Mouse (Mus musculus): Measurements from ENCODE around the gene Tlcd1. TPM values are rescaled to one million over a fixed set of nuclear protein-coding genes. Genes with fewer than 3 reads are reported as not detected.

The Tlcd1 gene
- polyA plus RNA-seq, 1 experiment from 2014 or later = 14.7 TPM

DNA sequence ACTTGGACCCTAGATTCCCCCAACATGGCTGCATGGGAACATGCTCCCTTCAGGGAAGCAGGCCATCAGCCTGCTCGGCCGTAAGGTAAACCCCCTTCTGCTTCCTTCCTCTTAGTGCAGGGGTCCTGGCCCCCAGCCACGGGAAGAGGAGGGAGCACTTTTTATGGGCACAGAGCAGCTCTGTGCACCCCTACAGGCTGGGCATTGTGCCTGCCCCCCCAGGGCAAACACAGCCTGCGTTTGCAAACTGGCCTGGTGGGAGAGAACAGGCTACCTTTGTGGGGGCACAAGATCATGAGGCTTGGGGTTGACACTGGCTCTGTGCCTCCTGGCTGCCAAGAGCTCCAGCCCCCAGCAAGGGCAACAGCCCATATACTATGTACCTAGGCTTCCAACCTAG, 14.5 kb upstream of the Tlcd1 start:
- 62% methylated on average over 4 of the region's 4 CpGs for WGBS
- H3K9ac ChIP-seq (ENCODE audit: low read length) = peak overlapping the region; percentile 97; the same call in 1 of the 2 replicates
- no peak overlapping the region for H3K27ac ChIP-seq (replicated peaks in 1 of 2; ENCODE audit: control insufficient read depth in 1 of 2, insufficient read depth in 1 of 2, low read depth in 2 of 2, low read length in 2 of 2)
- H3K27me3 ChIP-seq (ENCODE audit: control insufficient read depth, insufficient read depth, low read length) = no peaks in the 10 kb centered on the region
- peaks cover 56% of the 10 kb centered on the region for H3K36me3 ChIP-seq (ENCODE audit: control insufficient read depth, insufficient read depth, low read length)
- no peak for ATAC-seq (ENCODE audit: insufficient number of reproducible peaks, insufficient read depth, low FRiP score, low read depth)
- peak overlapping the region; percentile 93; the same call in 1 of the 2 replicates for H3K4me2 ChIP-seq (ENCODE audit: low read length)
- H3K4me1 ChIP-seq (ENCODE audit: control insufficient read depth in 2 of 2, insufficient read depth in 2 of 2, low read length in 2 of 2) = peaks cover 13 to 30% of the 10 kb centered on the region in 2 experiments; a peak in 3 of 4 replicates
- H3K9me3 ChIP-seq (ENCODE audit: control insufficient read depth, low read length) = no peaks in the 10 kb centered on the region
- no peak overlapping the region for H3K4me3 ChIP-seq (ENCODE audit: control insufficient read depth in 1 of 2, insufficient read depth in 1 of 2, low read depth in 1 of 2, low read length in 2 of 2)

DNA sequence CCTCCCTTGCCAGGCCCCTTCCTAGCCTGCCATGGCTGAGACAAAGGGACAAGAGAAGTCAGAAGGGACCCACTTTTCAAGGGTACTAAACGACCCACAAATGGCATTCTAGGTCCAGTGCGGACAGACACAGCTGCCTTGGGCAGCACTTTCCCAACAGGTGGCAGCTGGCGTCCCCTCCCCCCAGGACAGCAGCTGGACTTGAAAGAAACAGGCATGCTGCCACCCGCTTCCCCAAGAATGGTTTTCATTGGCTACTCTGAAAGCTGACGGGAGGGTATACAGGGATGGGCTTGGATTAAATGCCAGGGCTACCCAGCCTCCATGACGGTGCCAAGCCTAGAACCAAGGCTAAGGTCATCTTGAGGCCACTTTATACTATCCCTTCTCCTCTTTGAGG, 14.0 kb upstream of the Tlcd1 start:
- Histone ChIP-seq H3K9ac (ENCODE audit: low read length) (peak overlapping the region; percentile 97; the same call in 1 of the 2 replicates), H3K36me3 (ENCODE audit: control insufficient read depth, insufficient read depth, low read length) (peaks cover 50% of the 10 kb centered on the region), H3K27me3 (ENCODE audit: control insufficient read depth, insufficient read depth, low read length) (no peaks in the 10 kb centered on the region), H3K4me3 (ENCODE audit: control insufficient read depth in 1 of 2, insufficient read depth in 1 of 2, low read depth in 1 of 2, low read length in 2 of 2) (no peak overlapping the region), H3K4me1 (ENCODE audit: control insufficient read depth in 2 of 2, insufficient read depth in 2 of 2, low read length in 2 of 2) (peaks cover 13 to 30% of the 10 kb centered on the region in 2 experiments; a peak in 3 of 4 replicates), H3K9me3 (ENCODE audit: control insufficient read depth, low read length) (no peaks in the 10 kb centered on the region), H3K4me2 (ENCODE audit: low read length) (peak overlapping the region; percentile 93), H3K27ac (replicated peaks in 1 of 2; ENCODE audit: control insufficient read depth in 1 of 2, insufficient read depth in 1 of 2, low read depth in 2 of 2, low read length in 2 of 2) (no peak overlapping the region; a peak in 1 of 4 replicates)
- WGBS = 75% methylated on average over 6 of the region's 6 CpGs
- no peak for ATAC-seq (ENCODE audit: insufficient number of reproducible peaks, insufficient read depth, low FRiP score, low read depth)

DNA sequence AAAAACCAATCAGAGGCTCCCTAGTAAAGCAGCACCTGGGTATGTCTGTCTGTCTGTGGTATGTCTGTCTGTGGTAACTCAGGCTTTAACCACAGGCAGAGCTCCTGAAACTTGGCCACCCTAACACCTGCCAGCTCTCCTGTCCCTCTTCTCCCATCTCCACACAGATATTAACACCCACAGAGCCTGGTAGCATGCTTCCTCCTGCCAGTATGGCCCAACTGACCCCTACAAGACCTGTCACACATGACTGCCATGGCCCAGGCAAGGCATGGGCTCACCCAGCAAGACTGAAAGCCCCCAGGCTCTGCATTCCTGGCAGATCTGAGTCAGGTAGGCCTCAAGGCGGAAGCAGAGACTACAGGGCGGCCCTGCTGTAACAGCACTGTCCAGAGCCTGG, 13.5 kb upstream of the Tlcd1 start:
- no peak for ATAC-seq (ENCODE audit: insufficient number of reproducible peaks, insufficient read depth, low FRiP score, low read depth)
- Histone ChIP-seq H3K9ac (ENCODE audit: low read length) (peak overlapping the region; percentile 97), H3K4me1 (ENCODE audit: control insufficient read depth in 2 of 2, insufficient read depth in 2 of 2, low read length in 2 of 2) (peaks cover 13 to 30% of the 10 kb centered on the region in 2 experiments; a peak in 3 of 4 replicates), H3K9me3 (ENCODE audit: control insufficient read depth, low read length) (no peaks in the 10 kb centered on the region), H3K27me3 (ENCODE audit: control insufficient read depth, insufficient read depth, low read length) (no peaks in the 10 kb centered on the region), H3K27ac (replicated peaks in 1 of 2; ENCODE audit: control insufficient read depth in 1 of 2, insufficient read depth in 1 of 2, low read depth in 2 of 2, low read length in 2 of 2) (peak overlapping the region; percentile 94 to 96; a peak in 3 of 4 replicates), H3K4me3 (ENCODE audit: control insufficient read depth in 1 of 2, insufficient read depth in 1 of 2, low read depth in 1 of 2, low read length in 2 of 2) (peak overlapping the region; percentile 83 to 96), H3K4me2 (ENCODE audit: low read length) (peak overlapping the region; percentile 93), H3K36me3 (ENCODE audit: control insufficient read depth, insufficient read depth, low read length) (peaks cover 45% of the 10 kb centered on the region)
- 67% methylated on average over 2 of the region's 2 CpGs for WGBS

DNA sequence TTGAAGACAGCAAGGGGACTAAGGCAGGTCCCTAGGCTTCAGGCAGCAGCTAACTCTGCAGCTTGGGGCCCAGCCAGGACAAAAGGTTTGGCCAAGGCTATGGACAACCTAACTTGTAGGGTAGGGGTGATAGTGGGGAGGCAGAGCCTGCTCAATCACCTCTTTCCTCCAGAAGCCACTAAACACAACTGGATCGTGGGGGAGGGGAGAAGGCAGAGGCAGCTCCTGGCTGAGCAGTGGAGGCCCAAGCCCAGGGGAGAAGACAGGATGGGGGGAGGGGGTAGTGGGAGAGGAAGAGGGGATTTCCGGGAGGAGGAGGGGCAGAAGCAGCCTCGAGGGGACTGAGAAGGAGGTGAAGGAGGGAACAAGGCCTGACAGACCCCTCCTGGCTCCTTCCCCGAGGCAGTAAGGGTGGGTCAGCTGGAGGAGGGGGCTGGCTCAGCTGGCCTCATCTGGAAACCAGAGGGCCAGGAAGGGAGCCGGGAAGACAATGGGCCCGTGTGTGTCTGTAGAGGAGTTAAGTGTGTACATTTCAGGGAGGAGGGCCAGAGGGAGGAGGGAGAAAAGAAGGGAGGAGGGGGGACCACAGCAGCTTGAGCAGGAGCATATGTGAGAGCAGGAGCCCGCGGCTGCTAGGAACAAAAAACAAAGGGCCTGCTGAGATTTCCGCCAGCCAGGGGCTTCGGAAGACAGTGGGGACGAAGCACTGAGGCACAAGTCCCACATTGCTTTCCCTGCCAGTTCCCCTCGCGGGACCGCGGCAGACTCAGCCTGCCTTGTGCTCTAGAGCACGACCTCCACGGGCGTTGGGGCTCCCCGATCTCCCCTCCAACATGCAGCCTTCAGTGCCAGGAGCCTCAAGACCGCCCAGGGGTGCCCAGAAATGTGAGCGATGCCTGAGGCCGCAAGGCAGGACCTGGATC, 12.6 kb upstream of the Tlcd1 start:
- peak; percentile 64 for ATAC-seq (ENCODE audit: insufficient number of reproducible peaks, insufficient read depth, low FRiP score, low read depth)
- WGBS = under 1% methylated on average over 22 of the region's 22 CpGs

DNA sequence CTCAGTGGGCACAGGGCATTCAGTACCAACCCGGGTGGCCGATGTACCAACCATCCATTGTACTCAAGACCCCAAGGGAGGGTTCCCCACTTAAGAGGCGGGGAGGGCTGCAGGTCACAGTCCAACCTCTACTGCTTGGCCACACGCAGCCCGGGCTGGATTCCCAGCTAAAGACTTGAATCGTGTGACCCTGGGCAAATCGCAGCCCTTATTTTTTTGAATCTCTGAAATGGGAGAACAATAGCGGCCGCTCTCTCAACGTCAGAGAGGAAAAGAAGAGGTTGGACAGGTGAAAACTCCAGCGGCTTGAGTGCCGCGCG, 11.9 kb upstream of the Tlcd1 start:
- WGBS = under 1% methylated on average over 14 of the region's 14 CpGs
- H3K4me2 ChIP-seq (ENCODE audit: low read length) = peak overlapping the region; percentile 93
- no peaks in the 10 kb centered on the region for H3K27me3 ChIP-seq (ENCODE audit: control insufficient read depth, insufficient read depth, low read length)
- H3K9ac ChIP-seq (ENCODE audit: low read length) = peak overlapping the region; percentile 97
- peak overlapping the region; percentile 94 to 96 for H3K27ac ChIP-seq (replicated peaks in 1 of 2; ENCODE audit: control insufficient read depth in 1 of 2, insufficient read depth in 1 of 2, low read depth in 2 of 2, low read length in 2 of 2)
- no peak for ATAC-seq (ENCODE audit: insufficient number of reproducible peaks, insufficient read depth, low FRiP score, low read depth)
- H3K4me1 ChIP-seq (ENCODE audit: control insufficient read depth in 2 of 2, insufficient read depth in 2 of 2, low read length in 2 of 2) = peaks cover 16 to 30% of the 10 kb centered on the region in 2 experiments; a peak in 3 of 4 replicates
- H3K4me3 ChIP-seq (ENCODE audit: control insufficient read depth in 1 of 2, insufficient read depth in 1 of 2, low read depth in 1 of 2, low read length in 2 of 2) = peak overlapping the region; percentile 83 to 96
- no peaks in the 10 kb centered on the region for H3K9me3 ChIP-seq (ENCODE audit: control insufficient read depth, low read length)
- peaks cover 30% of the 10 kb centered on the region for H3K36me3 ChIP-seq (ENCODE audit: control insufficient read depth, insufficient read depth, low read length)

More for the DNA sequence above, 12.6 kb upstream of the Tlcd1 start:
- Histone ChIP-seq H3K9me3 (ENCODE audit: control insufficient read depth, low read length) (no peaks in the 10 kb centered on the region), H3K9ac (ENCODE audit: low read length) (peak overlapping the region; percentile 97), H3K4me1 (ENCODE audit: control insufficient read depth in 2 of 2, insufficient read depth in 2 of 2, low read length in 2 of 2) (peaks cover 13 to 30% of the 10 kb centered on the region in 2 experiments; a peak in 3 of 4 replicates), H3K27ac (replicated peaks in 1 of 2; ENCODE audit: control insufficient read depth in 1 of 2, insufficient read depth in 1 of 2, low read depth in 2 of 2, low read length in 2 of 2) (peak overlapping the region; percentile 94 to 96), H3K27me3 (ENCODE audit: control insufficient read depth, insufficient read depth, low read length) (no peaks in the 10 kb centered on the region), H3K4me3 (ENCODE audit: control insufficient read depth in 1 of 2, insufficient read depth in 1 of 2, low read depth in 1 of 2, low read length in 2 of 2) (peak overlapping the region; percentile 83 to 96), H3K4me2 (ENCODE audit: low read length) (peak overlapping the region; percentile 93), H3K36me3 (ENCODE audit: control insufficient read depth, insufficient read depth, low read length) (peaks cover 36% of the 10 kb centered on the region)

DNA sequence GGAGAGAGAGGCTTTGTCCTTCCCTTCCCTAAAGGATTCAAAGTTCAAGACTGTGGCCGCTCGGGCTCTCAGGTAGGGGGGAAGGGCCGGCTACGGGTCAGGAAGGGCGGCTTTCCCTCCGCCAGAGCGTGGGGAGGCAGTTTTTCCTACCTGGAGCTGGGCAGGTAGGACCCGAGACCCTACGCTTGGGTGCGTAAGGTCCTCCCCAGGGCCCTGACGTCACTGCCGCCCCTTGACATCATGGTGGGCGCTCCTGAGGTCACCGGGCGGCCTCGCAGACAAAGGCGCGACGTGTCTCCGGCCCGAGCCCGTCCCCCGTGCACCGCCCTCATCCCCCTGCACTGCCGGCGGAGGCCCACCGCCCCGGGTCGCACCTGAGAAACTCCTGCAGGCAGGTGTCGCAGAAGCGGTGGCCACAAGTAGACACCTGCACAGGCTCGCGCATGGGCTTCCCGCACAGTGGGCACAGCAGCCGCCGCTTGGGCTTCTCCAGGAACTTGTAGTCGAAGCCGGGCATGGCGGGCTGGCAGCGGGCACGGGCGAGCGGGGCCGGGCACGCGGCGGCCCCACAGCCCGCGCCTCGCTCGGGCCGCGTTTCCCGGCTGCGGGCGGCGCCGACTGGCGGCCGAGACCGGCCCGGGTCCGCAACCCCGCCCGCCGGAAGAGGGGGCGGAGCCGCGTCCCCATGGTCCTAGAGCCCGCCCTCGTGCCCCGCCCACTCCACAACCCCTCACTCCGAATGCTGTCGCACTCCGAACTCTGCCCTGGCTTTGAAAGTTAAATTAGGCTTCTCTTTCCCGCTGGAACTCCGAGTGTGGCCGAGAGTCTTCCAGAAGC, 11.4 kb upstream of the Tlcd1 start, which contains the start of gene Traf4:
Gene Traf4, minus strand, starts transcription at position 666 of the 837 bp plus-strand sequence.
- Histone ChIP-seq H3K4me1 (ENCODE audit: control insufficient read depth in 2 of 2, insufficient read depth in 2 of 2, low read length in 2 of 2) (peaks cover 16 to 30% of the 10 kb centered on the region in 2 experiments; a peak in 3 of 4 replicates), H3K9me3 (ENCODE audit: control insufficient read depth, low read length) (no peaks in the 10 kb centered on the region), H3K27me3 (ENCODE audit: control insufficient read depth, insufficient read depth, low read length) (no peaks in the 10 kb centered on the region), H3K4me3 (ENCODE audit: control insufficient read depth in 1 of 2, insufficient read depth in 1 of 2, low read depth in 1 of 2, low read length in 2 of 2) (peak within 1 kb of the TSS; percentile 83 to 96), H3K36me3 (ENCODE audit: control insufficient read depth, insufficient read depth, low read length) (peaks cover 25% of the 10 kb centered on the region), H3K4me2 (ENCODE audit: low read length) (peak within 1 kb of the TSS; percentile 93), H3K9ac (ENCODE audit: low read length) (peak within 1 kb of the TSS; percentile 97), H3K27ac (replicated peaks in 1 of 2; ENCODE audit: control insufficient read depth in 1 of 2, insufficient read depth in 1 of 2, low read depth in 2 of 2, low read length in 2 of 2) (peak within 1 kb of the TSS; percentile 94 to 96)
- under 1% methylated on average over 56 of the region's 78 CpGs for WGBS
- ATAC-seq (ENCODE audit: insufficient number of reproducible peaks, insufficient read depth, low FRiP score, low read depth) = peak; percentile 83

DNA sequence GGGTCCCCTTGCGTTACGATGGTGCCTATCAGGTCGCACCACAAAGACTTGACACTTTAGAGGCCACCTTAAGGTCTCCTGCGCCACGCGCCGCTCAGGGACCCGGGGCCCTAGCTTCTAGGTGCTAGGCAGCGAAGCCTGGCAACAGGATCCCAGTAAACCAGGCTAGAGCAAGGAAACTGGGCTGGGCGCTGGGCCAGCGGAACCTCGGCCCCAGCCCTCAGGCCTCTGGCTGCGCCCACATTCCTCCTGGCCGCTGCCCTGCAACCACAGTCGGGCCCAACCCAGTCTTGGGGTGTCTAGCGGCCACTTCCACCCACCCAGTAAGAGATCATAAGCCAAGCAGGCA, 10.8 kb upstream of the Tlcd1 start:
- peak; percentile 8; the same call in 1 of the 2 replicates for ATAC-seq (ENCODE audit: insufficient number of reproducible peaks, insufficient read depth, low FRiP score, low read depth)
- Histone ChIP-seq H3K9me3 (ENCODE audit: control insufficient read depth, low read length) (no peaks in the 10 kb centered on the region), H3K27me3 (ENCODE audit: control insufficient read depth, insufficient read depth, low read length) (no peaks in the 10 kb centered on the region), H3K9ac (ENCODE audit: low read length) (peak overlapping the region; percentile 97), H3K4me3 (ENCODE audit: control insufficient read depth in 1 of 2, insufficient read depth in 1 of 2, low read depth in 1 of 2, low read length in 2 of 2) (peak overlapping the region; percentile 83 to 96), H3K27ac (replicated peaks in 1 of 2; ENCODE audit: control insufficient read depth in 1 of 2, insufficient read depth in 1 of 2, low read depth in 2 of 2, low read length in 2 of 2) (peak overlapping the region; percentile 72 to 96), H3K4me1 (ENCODE audit: control insufficient read depth in 2 of 2, insufficient read depth in 2 of 2, low read length in 2 of 2) (peaks cover 16 to 30% of the 10 kb centered on the region in 2 experiments; a peak in 3 of 4 replicates), H3K4me2 (ENCODE audit: low read length) (peak overlapping the region; percentile 93), H3K36me3 (ENCODE audit: control insufficient read depth, insufficient read depth, low read length) (peaks cover 19% of the 10 kb centered on the region)
- WGBS = 6% methylated on average over 16 of the region's 16 CpGs
